Mouse (Mus musculus) myocyte (in vitro differentiated cells): ENCODE measurements around the gene Gm11172. TPM values are rescaled to one million over a fixed set of nuclear protein-coding genes. Genes with fewer than 3 reads are reported as not detected.

ENCODE experiments used
- H3K27me3 ChIP-seq: one replicate; pipeline ENCODE4 v1.6.1; 2011; ENCODE audit not compliant: control insufficient read depth, insufficient read depth, insufficient read length
- H3K36me3 ChIP-seq: one replicate; pipeline ENCODE4 v1.6.1; 2011; ENCODE audit not compliant: control insufficient read depth, insufficient read depth
- H3K4me2 ChIP-seq: one replicate; pipeline ENCODE4 v1.6.1; 2011; ENCODE audit warnings: low read depth, control low read depth
- H3K4me3 ChIP-seq: one replicate; pipeline ENCODE4 v1.5.1; 2011; ENCODE audit warnings: mild to moderate bottlenecking, control low read depth, moderate library complexity
- H3K79me2 ChIP-seq: one replicate; pipeline ENCODE4 v1.6.1; 2011; ENCODE audit not compliant: control insufficient read depth, insufficient read depth
- H3ac ChIP-seq: one replicate; pipeline ENCODE4 v1.6.1; 2011; ENCODE audit not compliant: control insufficient read depth, insufficient read length
- CEBPB ChIP-seq: IDR thresholded peaks from 2 replicates; pipeline ENCODE4 v1.6.1; 2011; ENCODE audit warnings: mild to moderate bottlenecking, moderate library complexity; ENCODE audit not compliant: poor library complexity, insufficient read depth, severe bottlenecking
- E2F4 ChIP-seq: IDR thresholded peaks from one replicate; pipeline ENCODE4 v1.6.1; 2011; ENCODE audit warnings: mild to moderate bottlenecking, control low read depth, moderate library complexity; ENCODE audit not compliant: insufficient read depth
- MAX ChIP-seq: IDR thresholded peaks from one replicate; pipeline ENCODE4 v1.6.1; 2011; ENCODE audit warnings: low read depth, mild to moderate bottlenecking, control low read depth
- MYOD1 ChIP-seq, 3 experiments: IDR thresholded peaks; one replicate each; pipeline ENCODE4 v1.6.1; 2011; ENCODE audit warnings: control low read depth in 2 of 3, low read depth in 2 of 3, mild to moderate bottlenecking in 2 of 3, moderate library complexity in 1 of 3; ENCODE audit not compliant: insufficient read length in 2 of 3, control insufficient read depth in 1 of 3
- MYOG ChIP-seq, 3 experiments: IDR thresholded peaks; one replicate each; pipeline ENCODE4 v1.6.1; 2011; ENCODE audit warnings: control low read depth in 2 of 3, low read depth in 2 of 3, mild to moderate bottlenecking in 2 of 3; ENCODE audit not compliant: insufficient read length in 2 of 3, control insufficient read depth in 1 of 3, insufficient read depth in 1 of 3
- POLR2A ChIP-seq: IDR thresholded peaks from one replicate; pipeline ENCODE4 v1.6.1; 2011; ENCODE audit warnings: low read depth, mild to moderate bottlenecking, control low read depth, moderate library complexity; ENCODE audit not compliant: insufficient read length
- POLR2AphosphoS2 ChIP-seq: IDR thresholded peaks from one replicate; pipeline ENCODE4 v1.6.1; 2011; ENCODE audit warnings: low read depth, control low read depth; ENCODE audit not compliant: insufficient read length
- REST ChIP-seq: IDR thresholded peaks from one replicate; pipeline ENCODE4 v1.6.1; 2011; ENCODE audit warnings: mild to moderate bottlenecking, control low read depth, moderate library complexity; ENCODE audit not compliant: insufficient read depth, insufficient read length
- SRF ChIP-seq: IDR thresholded peaks from one replicate; pipeline ENCODE4 v1.6.1; 2011; ENCODE audit warnings: low read depth; ENCODE audit not compliant: control insufficient read depth, insufficient read length
- TCF12 ChIP-seq: IDR thresholded peaks from one replicate; pipeline ENCODE4 v1.6.1; 2011; ENCODE audit warnings: mild to moderate bottlenecking, control low read depth; ENCODE audit not compliant: poor library complexity, insufficient read depth, severe bottlenecking
- TCF3 ChIP-seq: IDR thresholded peaks from one replicate; pipeline ENCODE4 v1.6.1; 2011; ENCODE audit warnings: low read depth, control low read depth; ENCODE audit not compliant: insufficient read length
- USF1 ChIP-seq: IDR thresholded peaks from one replicate; pipeline ENCODE4 v1.6.1; 2011; ENCODE audit warnings: low read depth, mild to moderate bottlenecking, control low read depth, moderate library complexity
- polyA plus RNA-seq: library from polyadenylated mRNA; unstranded; fragments of >200 nt; fragmentation: generic; extraction: Trizol; gene quantifications from one replicate; pipeline ENCODE4 v1.2.1, GENCODE M21; 2012; ENCODE audit warnings: missing spikeins

Gene Gm11172
- polyA plus RNA-seq, 1 experiment: not detected

DNA sequence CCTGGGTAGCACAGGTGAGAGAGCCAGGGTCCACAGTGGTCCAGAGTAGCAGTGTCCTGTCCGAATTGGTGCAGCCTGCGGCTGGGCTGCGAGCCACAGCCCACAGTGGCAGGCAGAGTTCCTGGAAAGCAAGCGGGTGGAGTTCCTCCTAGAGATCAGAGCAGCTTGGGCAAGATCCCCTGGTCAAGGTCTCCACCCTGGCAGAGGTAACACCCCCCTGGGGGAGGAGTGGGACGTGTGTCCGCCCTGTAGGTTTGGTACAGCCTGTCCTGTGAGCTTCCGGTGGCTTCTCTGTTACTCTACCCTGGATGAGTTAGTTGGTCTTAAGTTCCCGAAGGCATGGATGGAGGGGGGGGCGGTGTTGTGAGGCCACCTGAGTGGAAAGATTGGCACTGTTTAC, 43.9 kb upstream of the Gm11172 start:
- Histone ChIP-seq H3K79me2 (no peaks in the 10 kb centered on the region), H3ac (no peak overlapping the region)

DNA sequence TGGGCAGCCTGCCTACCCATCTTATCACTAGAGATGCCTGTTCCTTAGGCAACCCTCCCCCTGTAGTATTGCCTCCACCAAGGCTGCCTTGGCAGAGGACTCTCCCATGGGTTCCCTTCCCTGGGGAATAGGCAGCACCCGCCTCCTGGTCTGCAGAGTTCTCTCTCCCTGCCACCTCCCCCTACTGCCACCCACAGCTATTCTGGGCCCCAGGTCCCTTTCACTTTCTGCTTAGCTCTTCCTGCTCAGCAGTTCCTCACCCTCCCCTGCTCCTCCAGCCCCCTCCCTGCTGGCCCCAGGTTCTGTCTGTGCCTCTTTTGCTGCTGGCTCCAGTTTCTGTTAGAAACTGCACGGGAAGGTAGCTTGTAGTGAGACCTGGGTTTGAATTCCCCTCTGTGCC, 43.1 kb upstream of the Gm11172 start:
- Histone ChIP-seq H3K4me2 (peak overlapping the region; percentile 35), H3K4me3 (no peak overlapping the region), H3K27me3 (no peaks in the 10 kb centered on the region), H3ac (no peak overlapping the region), H3K79me2 (no peaks in the 10 kb centered on the region), H3K36me3 (no peaks in the 10 kb centered on the region)
- no peak for TF ChIP-seq TCF12
- TF ChIP-seq CEBPB: no peak
- TF ChIP-seq POLR2A: no peak
- no peak for TF ChIP-seq USF1
- no peak for TF ChIP-seq POLR2AphosphoS2
- TF ChIP-seq SRF: no peak
- no peak for TF ChIP-seq TCF3
- no peak for TF ChIP-seq E2F4
- TF ChIP-seq MAX: no peak

More for the DNA sequence above, 43.9 kb upstream of the Gm11172 start:
- Histone ChIP-seq H3K4me3 (no peak overlapping the region), H3K36me3 (no peaks in the 10 kb centered on the region), H3K27me3 (no peaks in the 10 kb centered on the region), H3K4me2 (no peak overlapping the region)
- TF ChIP-seq TCF3: no peak
- no peak for TF ChIP-seq SRF
- TF ChIP-seq REST: no peak
- TF ChIP-seq MAX: no peak
- TF ChIP-seq MYOG (IDR thresholded peaks at IDR 0.05; ENCODE audit: control insufficient read depth in 1 of 3, insufficient read depth in 1 of 3, insufficient read length in 2 of 3, low read depth in 2 of 3): no peak

DNA sequence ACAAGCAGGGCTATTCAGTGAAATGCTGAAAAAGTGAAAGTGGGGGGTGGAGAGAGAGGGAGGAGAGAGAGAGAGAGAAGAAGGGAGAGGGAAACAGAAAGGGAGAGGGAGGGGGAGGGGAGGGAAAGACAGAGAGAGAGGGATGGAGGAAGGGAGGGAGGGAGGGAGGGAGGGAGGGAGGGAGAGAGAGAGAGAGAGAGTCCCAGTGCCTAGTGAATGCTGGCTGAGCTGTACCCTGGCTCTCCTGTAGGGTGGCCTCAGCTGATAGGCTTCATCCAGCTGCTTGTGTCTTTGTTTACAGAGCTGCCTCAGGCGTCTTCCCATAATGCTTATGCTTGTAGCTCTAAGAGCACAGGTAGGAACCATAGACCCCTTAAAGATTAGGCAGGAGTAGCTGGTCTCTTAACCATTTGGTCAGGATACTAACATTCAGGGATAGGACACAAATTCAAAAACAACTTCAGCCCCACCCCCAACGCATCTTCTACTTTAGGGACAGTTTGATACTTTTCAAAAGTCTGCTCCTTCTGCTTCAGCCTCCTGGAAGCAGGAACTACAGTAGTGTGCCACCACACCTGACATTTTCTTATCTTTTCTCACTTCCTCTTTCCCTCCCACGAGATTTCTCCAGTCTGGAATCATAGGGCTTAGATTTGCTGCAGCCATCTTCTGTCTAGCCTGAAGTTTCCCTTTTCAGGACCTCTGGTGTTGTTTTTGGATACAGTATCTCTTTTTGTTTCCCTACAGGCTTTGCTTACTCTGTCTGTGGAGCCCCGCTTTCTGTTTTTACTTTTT, 42.0 kb upstream of the Gm11172 start:
- Histone ChIP-seq H3ac (no peak overlapping the region), H3K4me3 (no peak overlapping the region), H3K79me2 (no peaks in the 10 kb centered on the region), H3K36me3 (no peaks in the 10 kb centered on the region), H3K27me3 (no peaks in the 10 kb centered on the region), H3K4me2 (peak overlapping the region; percentile 36)
- no peak for TF ChIP-seq TCF3
- TF ChIP-seq SRF: no peak
- no peak for TF ChIP-seq E2F4
- TF ChIP-seq MAX: no peak
- TF ChIP-seq USF1: no peak
- TF ChIP-seq MYOG (IDR thresholded peaks at IDR 0.05; ENCODE audit: control insufficient read depth in 1 of 3, insufficient read depth in 1 of 3, insufficient read length in 2 of 3, low read depth in 2 of 3): no peak
- no peak for TF ChIP-seq POLR2AphosphoS2
- TF ChIP-seq MYOD1 (IDR thresholded peaks at IDR 0.05; ENCODE audit: control insufficient read depth in 1 of 3, insufficient read length in 2 of 3, low read depth in 2 of 3): no peak
- TF ChIP-seq TCF12: no peak
- no peak for TF ChIP-seq REST
- TF ChIP-seq POLR2A: no peak
- no peak for TF ChIP-seq CEBPB

- H3K4me2 ChIP-seq: no peak overlapping the region
- no peaks in the 10 kb centered on the region for H3K36me3 ChIP-seq
- no peak overlapping the region for H3ac ChIP-seq
- H3K4me3 ChIP-seq: no peak overlapping the region
- H3K79me2 ChIP-seq: no peaks in the 10 kb centered on the region
- TF ChIP-seq POLR2AphosphoS2: no peak
- TF ChIP-seq USF1: no peak
- no peak for TF ChIP-seq POLR2A
- no peak for TF ChIP-seq SRF
- TF ChIP-seq TCF3: no peak
- H3K27me3 ChIP-seq: no peaks in the 10 kb centered on the region
Observed at GRCm38 (mm10) chr16:10771769-10772510, 40.8 kb upstream of the Gm11172 start.

GRCm38 (mm10) chr16:10773543-10773942, 39.2 kb upstream of the Gm11172 start:
- H3K36me3 ChIP-seq: no peaks in the 10 kb centered on the region
- no peak overlapping the region for H3K4me2 ChIP-seq
- no peak overlapping the region for H3ac ChIP-seq
- TF ChIP-seq USF1 (no peak), MYOG (IDR thresholded peaks at IDR 0.05; ENCODE audit: control insufficient read depth in 1 of 3, insufficient read depth in 1 of 3, insufficient read length in 2 of 3, low read depth in 2 of 3) (peak in 2 of 3 experiments; percentile 19 to 67), MYOD1 (IDR thresholded peaks at IDR 0.05; ENCODE audit: control insufficient read depth in 1 of 3, insufficient read length in 2 of 3, low read depth in 2 of 3) (peak in 2 of 3 experiments; percentile 10 to 40), REST (no peak), SRF (no peak), CEBPB (no peak), E2F4 (no peak), POLR2AphosphoS2 (no peak), TCF12 (no peak)
- no peaks in the 10 kb centered on the region for H3K27me3 ChIP-seq
- H3K4me3 ChIP-seq: no peak overlapping the region
- H3K79me2 ChIP-seq: no peaks in the 10 kb centered on the region
